Comparison of ENCODE assay signal across 14 mouse cellular contexts in the genomic region with DNA sequence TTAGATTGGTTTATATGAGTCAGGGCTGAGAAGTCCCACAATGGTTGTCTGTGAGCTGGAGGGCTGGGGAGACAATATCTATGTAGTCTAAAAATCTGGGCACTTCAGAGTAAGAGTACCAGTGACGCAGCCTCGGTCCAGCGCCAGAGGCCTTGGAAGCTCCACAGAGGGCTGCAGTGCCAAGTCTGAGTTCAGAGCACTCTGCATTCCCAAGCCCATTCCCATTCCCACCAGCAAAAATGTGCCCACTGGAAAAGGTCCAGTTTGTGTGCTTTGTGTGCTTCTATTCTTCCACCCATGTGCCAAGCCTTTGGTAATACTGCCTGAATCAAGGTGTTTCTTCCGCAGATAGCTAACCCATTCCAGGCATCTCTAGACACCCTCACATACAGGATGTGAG. TPM values are rescaled to one million over a fixed set of nuclear protein-coding genes. Genes with fewer than 3 reads are reported as not detected.
DNase-seq lines count a peak whose midpoint lies in the region; TF ChIP-seq lines count a peak whose summit lies in the region.
"Had no signal": no experiment of that assay in that cellular context is flagged by ENCODE, and none has a peak within 500 bp of the region (broad histone marks: within the 10 kb centered on the region; RNA-seq: fewer than 3 reads in every experiment).

No protein-coding gene starts in this region.

- H3K4me3 ChIP-seq in gastrocnemius, adult 2 months: no peak overlapping the region
- H3K4me3 ChIP-seq: embryonic facial prominence, embryonic 15.5 days; heart, embryonic 13.5 days; kidney, embryonic 15.5 days; liver, embryonic 15.5 days; neural tube, embryonic 13.5 days had no signal

- intact Hi-C loops in gastrocnemius, adult 2 months (cut with DNase I): no loop called here

- TF ChIP-seq CTCF in gastrocnemius, adult 2 months (IDR thresholded peaks at IDR 0.05): no peak

- peak; percentile 27 for DNase-seq in adrenal gland, adult 2 months
- no peak for DNase-seq in adrenal gland, adult 8-10 months
- peak; percentile 46 for DNase-seq in gastrocnemius, adult 2 months
- DNase-seq in gastrocnemius, adult 8-10 months (ENCODE audit: low spot score in 2 of 2): no peak
- peak; percentile 20 for DNase-seq in layer of hippocampus, adult 11-12 months (ENCODE audit: low spot score)
- DNase-seq in layer of hippocampus, adult 9-10 months (ENCODE audit: low spot score): no peak
- peak; percentile 41 for DNase-seq in right cerebral cortex, postnatal 4 days
- no peak for DNase-seq in right cerebral cortex, postnatal 14 days
- DNase-seq: thymus, adult 18-20 months had no signal

- 0 out of 2 replicates have a peak overlapping the region, but pooled peaks have one; percentile 4 for H3K27ac ChIP-seq in gastrocnemius, adult 2 months
- H3K27ac ChIP-seq: embryonic facial prominence, embryonic 15.5 days; heart, embryonic 13.5 days; kidney, embryonic 15.5 days; liver, embryonic 15.5 days; neural tube, embryonic 13.5 days had no signal

RNA-seq across cellular contexts. Expression of a gene that starts 49.0 kb away (rescaled TPM):
- total RNA-seq in adrenal gland, adult 2 months (2021): 10 to 100 TPM; 36.0 to 42.9 TPM
- polyA plus RNA-seq in adrenal gland, adult 2 months (2012; rRNA removed): 13.1 and 14.9 TPM in 2 replicates
- 10 to 100 TPM; 43.2 to 66.6 (median 54.4) TPM for total RNA-seq in adrenal gland, adult 8-10 months (2022)
- 10 to 100 TPM; 45.9 to 50.5 TPM for total RNA-seq in gastrocnemius, adult 2 months (2021)
- 10 to 100 TPM; 45.8 to 55.5 (median 51.7) TPM for total RNA-seq in gastrocnemius, adult 8-10 months (2022)

Comparison
In these comparisons a context has a peak if more than half of its experiments do, and no peak if none do; other contexts are left out.
1. DNase-seq: peak in adrenal gland, adult 2 months (single experiment), gastrocnemius, adult 2 months (single experiment), layer of hippocampus, adult 11-12 months (single experiment) and right cerebral cortex, postnatal 4 days (single experiment); none in adrenal gland, adult 8-10 months (single experiment), gastrocnemius, adult 8-10 months (0 of 2), layer of hippocampus, adult 9-10 months (single experiment) and right cerebral cortex, postnatal 14 days (single experiment).